Mouse (Mus musculus): ENCODE measurements at regions not wholly inside any gene's neighbourhood (a gene's known extent, or its start where the extent isn't known, plus 50 kb on each side); places are given as distances from the start of the nearest gene placed in this dataset.

GRCm38 (mm10) chr11:48436712-48437111 lies 363.4 kb upstream of the Rack1 start:
- intact Hi-C loops (cut with DNase I) = no loop called here

- intact Hi-C loops (cut with DNase I) = no loop called here
Measured at GRCm38 (mm10) chr11:48431316-48431715, 368.8 kb upstream of the Rack1 start.

GRCm38 (mm10) chr11:48427423-48427822 lies 372.7 kb upstream of the Rack1 start:
- intact Hi-C loops (cut with DNase I) = no loop called here

- intact Hi-C loops (cut with DNase I) = no loop called here
Measured at GRCm38 (mm10) chr11:48426446-48426845, 373.7 kb upstream of the Rack1 start.

GRCm38 (mm10) chr11:48418066-48418756 lies 381.9 kb upstream of the Rack1 start:
- intact Hi-C loops (cut with DNase I) = no loop called here

GRCm38 (mm10) chr11:48417615-48418014 lies 382.5 kb upstream of the Rack1 start:
- intact Hi-C loops (cut with DNase I) = no loop called here

GRCm38 (mm10) chr11:48398032-48398431 lies 402.1 kb upstream of the Rack1 start:
- intact Hi-C loops (cut with DNase I) = no loop called here

- intact Hi-C loops (cut with DNase I) = no loop called here
Measured at GRCm38 (mm10) chr11:48381489-48381888, 392.7 kb upstream of the Sgcd start.

- intact Hi-C loops (cut with DNase I) = no loop called here
Measured at GRCm38 (mm10) chr11:48378044-48378443, 389.3 kb upstream of the Sgcd start.

GRCm38 (mm10) chr11:48377269-48377668 lies 388.5 kb upstream of the Sgcd start:
- intact Hi-C loops (cut with DNase I) = no loop called here

GRCm38 (mm10) chr11:48351349-48352023 lies 362.7 kb upstream of the Sgcd start:
- intact Hi-C loops (cut with DNase I) = no loop called here

GRCm38 (mm10) chr11:48314500-48314899 lies 325.7 kb upstream of the Sgcd start:
- intact Hi-C loops (cut with DNase I) = no loop called here

GRCm38 (mm10) chr11:48295370-48295769 lies 306.6 kb upstream of the Sgcd start:
- intact Hi-C loops (cut with DNase I) = no loop called here

- intact Hi-C loops (cut with DNase I) = no loop called here
Measured at GRCm38 (mm10) chr11:48262492-48262891, 273.7 kb upstream of the Sgcd start.

GRCm38 (mm10) chr11:48261089-48261488 lies 272.3 kb upstream of the Sgcd start:
- intact Hi-C loops (cut with DNase I) = no loop called here

- intact Hi-C loops (cut with DNase I) = no loop called here
Measured at GRCm38 (mm10) chr11:48250678-48251317, 262.0 kb upstream of the Sgcd start.

GRCm38 (mm10) chr11:48249315-48249714 lies 260.5 kb upstream of the Sgcd start:
- intact Hi-C loops (cut with DNase I) = no loop called here

GRCm38 (mm10) chr11:48221156-48221555 lies 232.4 kb upstream of the Sgcd start:
- intact Hi-C loops (cut with DNase I) = no loop called here

GRCm38 (mm10) chr11:48219157-48219556 lies 230.4 kb upstream of the Sgcd start:
- intact Hi-C loops (cut with DNase I) = no loop called here

- intact Hi-C loops (cut with DNase I) = no loop called here
Measured at GRCm38 (mm10) chr11:48216762-48217161, 228.0 kb upstream of the Sgcd start.

- intact Hi-C loops (cut with DNase I) = no loop called here
Measured at GRCm38 (mm10) chr11:48186604-48187003, 197.8 kb upstream of the Sgcd start.

GRCm38 (mm10) chr11:48178943-48179342 lies 190.2 kb upstream of the Sgcd start:
- intact Hi-C loops (cut with DNase I) = loop anchor here (2.0 to 5.0 kb wide), 2 partner anchors 410 to 598 kb away; no protein-coding TSS in a partner anchor
